Mouse (Mus musculus) ES-Bruce4 (cell line): ENCODE measurements around the gene Pkdcc.

ENCODE experiments used
- CTCF ChIP-seq: IDR thresholded peaks from one replicate; pipeline ENCODE4 v1.8.1; 2011; ENCODE audit warnings: low read depth, low read length
- POLR2A ChIP-seq: IDR thresholded peaks from one replicate; pipeline ENCODE4 v1.8.1; 2011; ENCODE audit warnings: low read length; ENCODE audit not compliant: insufficient read depth

DNA sequence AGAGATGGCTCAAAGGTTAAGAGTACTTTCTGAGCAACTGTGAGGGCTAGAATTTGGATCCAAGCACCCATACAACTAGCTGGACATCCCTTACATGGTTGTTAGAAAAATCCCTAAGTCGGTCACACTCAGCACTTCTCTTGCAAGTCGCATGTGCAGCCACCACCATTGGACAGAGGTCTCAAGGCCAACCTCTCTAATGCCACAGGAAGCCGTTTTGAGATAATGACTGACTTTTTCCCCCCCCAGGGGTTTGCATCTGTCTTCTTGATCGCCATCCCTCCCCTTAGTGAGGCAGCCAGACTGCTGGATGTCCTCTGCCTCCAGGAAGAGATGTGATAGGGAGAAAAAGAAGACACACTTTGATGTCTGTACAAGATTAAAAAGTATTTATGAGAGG is 32.1 kb downstream of the Pkdcc start:
- TF ChIP-seq CTCF: no peak
- TF ChIP-seq POLR2A: no peak
